Mouse (Mus musculus) small intestine, adult 2 months (tissue): ENCODE measurements around the gene Dock6. TPM values are rescaled to one million over a fixed set of nuclear protein-coding genes. Genes with fewer than 3 reads are reported as not detected.
"Not testable (repeated sequence)": the region's sequence is repeated elsewhere in the genome, so short reads cannot be mapped to it uniquely, and the experiment has no call there.

ENCODE experiments used
- H3K27ac ChIP-seq: fragments of 200-500 bp; 2 replicates; pipeline ENCODE4 v1.5.1; 2012; ENCODE audit warnings: low read depth, low read length, control low read depth, inconsistent platforms; ENCODE audit not compliant: insufficient read depth
- H3K27me3 ChIP-seq: fragments of 200-500 bp; 2 replicates; pipeline ENCODE4 v1.6.1; 2012; ENCODE audit warnings: mild to moderate bottlenecking, moderate library complexity, low read length, inconsistent platforms; ENCODE audit not compliant: control insufficient read depth, insufficient read depth
- H3K36me3 ChIP-seq: fragments of 200-500 bp; 2 replicates; pipeline ENCODE4 v1.6.1; 2012; ENCODE audit warnings: mild to moderate bottlenecking, low read length, control low read depth, inconsistent platforms; ENCODE audit not compliant: control insufficient read depth, insufficient read depth
- H3K4me1 ChIP-seq: fragments of 200-500 bp; 2 replicates; pipeline ENCODE4 v1.6.1; 2012; ENCODE audit warnings: low read length, inconsistent platforms, mixed read lengths; ENCODE audit not compliant: control insufficient read depth, insufficient read depth, insufficient read length
- H3K4me3 ChIP-seq: fragments of 200-500 bp; 2 replicates; pipeline ENCODE4 v1.5.1; 2012; ENCODE audit warnings: low read depth, mild to moderate bottlenecking, control low read depth, inconsistent platforms, low read length, moderate library complexity
- CTCF ChIP-seq: fragments of 200-500 bp; IDR thresholded peaks from 2 replicates; pipeline ENCODE4 v1.5.1; 2012; ENCODE audit warnings: low read depth, mild to moderate bottlenecking, control low read depth, inconsistent platforms, low read length, moderate library complexity, mixed read lengths; ENCODE audit not compliant: insufficient replicate concordance, insufficient read length; ENCODE audit errors: extremely low read depth
- POLR2A ChIP-seq: fragments of 200-500 bp; IDR thresholded peaks from 2 replicates; pipeline ENCODE4 v1.6.1; 2012; ENCODE audit warnings: low read depth, mild to moderate bottlenecking, control low read depth, inconsistent platforms, low read length, moderate library complexity
- WGBS: fragments of 180-500 bp; shearing (Covaris S2); methylation state at CpG from one replicate; pipeline ENCODE4 v1.1.7; 2018; 5-methylcytosine and 5-hydroxymethylcytosine counted together
- polyA plus RNA-seq: library from polyadenylated mRNA; depleted of rRNA; stranded (reverse); fragments of >200 nt; gene quantifications from 2 replicates; pipeline ENCODE4 v1.2.3, GENCODE M21; 2012

Dock6 gene
- polyA plus RNA-seq, 1 experiment, result 73.5 TPM

DNA sequence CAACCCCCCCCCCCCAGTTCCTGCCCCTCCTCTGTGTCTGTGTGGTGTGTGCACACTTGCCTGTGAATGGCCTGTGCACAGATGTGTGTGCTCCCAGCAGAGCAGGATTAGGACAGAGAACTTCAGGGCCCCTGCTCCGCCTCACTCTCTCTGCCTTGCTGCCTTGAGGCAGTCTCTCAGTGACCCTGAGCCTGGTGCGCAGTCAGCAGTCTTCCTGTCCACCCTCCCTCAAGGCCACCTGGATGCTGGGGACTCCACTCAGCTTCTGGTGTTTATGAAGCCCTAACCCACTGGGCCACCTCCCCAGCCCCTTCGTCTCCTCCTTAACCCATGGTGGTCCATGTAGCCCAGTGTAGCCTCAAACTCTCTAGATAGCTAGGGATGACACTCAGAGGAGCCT, 15.3 kb upstream of the Dock6 start:
- H3K4me1 ChIP-seq, result no peaks in the 10 kb centered on the region
- H3K4me3 ChIP-seq, result no peak overlapping the region
- peaks cover 4% of the 10 kb centered on the region; the same call in 1 of the 2 replicates for H3K27me3 ChIP-seq
- 94% methylated on average over 3 of the region's 3 CpGs for WGBS
- no peak overlapping the region for H3K27ac ChIP-seq
- TF ChIP-seq CTCF (no peak), POLR2A (no peak)
- H3K36me3 ChIP-seq, result no peaks in the 10 kb centered on the region

GRCm38 (mm10) chr9:21866641-21867040, 14.2 kb upstream of the Dock6 start:
- TF ChIP-seq POLR2A (no peak), CTCF (no peak)
- H3K27ac ChIP-seq, result no peak overlapping the region
- H3K4me3 ChIP-seq, result no peak overlapping the region
- no peaks in the 10 kb centered on the region for H3K4me1 ChIP-seq
- H3K27me3 ChIP-seq, result 0 out of 2 replicates have a peak, but pooled peaks cover 2% of the 10 kb centered on the region
- WGBS, result 26% methylated on average over 2 of the region's 2 CpGs
- no peaks in the 10 kb centered on the region for H3K36me3 ChIP-seq

DNA sequence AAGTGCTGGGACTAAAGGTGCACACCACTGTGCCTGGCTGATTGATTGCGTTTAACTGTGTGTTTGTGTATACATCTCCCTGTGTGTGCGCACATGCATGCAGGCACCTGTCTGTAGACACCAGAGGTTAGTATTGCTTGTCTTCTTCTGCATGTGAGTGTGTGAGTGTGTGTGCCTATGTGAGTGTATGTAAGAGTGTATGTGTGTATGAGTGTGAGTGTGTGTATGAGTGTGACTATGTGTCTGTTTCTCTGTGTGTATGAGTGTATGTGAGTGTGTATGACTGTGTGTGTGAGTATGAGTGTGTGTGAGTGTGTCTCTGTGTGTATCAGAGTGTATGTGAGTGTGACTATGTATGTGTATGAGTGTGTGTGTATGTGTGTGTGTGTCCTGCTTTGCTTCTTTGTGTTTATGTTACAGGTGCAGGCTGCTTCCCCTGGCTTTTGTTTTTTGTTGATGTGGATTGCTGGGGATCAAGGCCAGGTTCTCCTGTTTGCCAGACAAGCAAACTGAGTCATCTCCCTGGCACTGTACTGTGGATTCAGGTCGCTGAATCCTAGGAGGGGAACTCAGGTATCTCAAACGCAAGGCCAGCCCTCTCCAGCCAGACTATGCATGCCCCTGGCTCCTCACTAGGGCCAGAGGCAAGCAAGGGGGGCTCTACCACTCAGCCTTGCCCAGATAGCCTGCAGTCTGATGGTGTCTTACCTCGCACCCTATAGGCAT, 13.4 kb upstream of the Dock6 start:
- Histone ChIP-seq H3K4me3 (no peak overlapping the region), H3K27ac (no peak overlapping the region), H3K27me3 (no peaks in the 10 kb centered on the region), H3K36me3 (no peaks in the 10 kb centered on the region), H3K4me1 (no peaks in the 10 kb centered on the region)
- no peak for TF ChIP-seq CTCF
- TF ChIP-seq POLR2A, result no peak
- 80% methylated on average over 5 of the region's 5 CpGs for WGBS

DNA sequence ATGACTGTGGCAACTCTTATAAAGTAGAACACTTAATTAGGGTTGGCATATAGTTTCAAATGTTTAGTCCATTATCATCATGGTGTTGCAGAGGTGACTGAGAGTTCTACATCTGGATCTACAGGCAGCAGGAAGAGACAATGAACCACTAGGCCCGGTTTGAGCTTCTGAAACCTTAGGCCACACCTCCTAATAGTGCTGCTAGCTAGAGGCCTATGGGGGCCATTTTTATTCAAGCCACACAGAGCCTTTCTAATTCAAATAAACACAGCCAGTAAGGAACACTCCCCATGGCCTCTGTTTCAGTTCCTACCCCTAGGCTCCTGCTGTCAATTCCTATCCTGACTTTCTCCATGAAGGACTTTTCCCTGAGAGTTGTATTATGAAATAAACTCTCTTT, 9.7 kb upstream of the Dock6 start:
- peaks cover 2% of the 10 kb centered on the region; the same call in 1 of the 2 replicates for H3K4me1 ChIP-seq
- H3K27ac ChIP-seq, result no peak overlapping the region
- no peaks in the 10 kb centered on the region for H3K36me3 ChIP-seq
- WGBS, result 79% methylated on average over 1 of the region's 1 CpGs
- TF ChIP-seq CTCF, result no peak
- TF ChIP-seq POLR2A, result no peak
- no peak overlapping the region for H3K4me3 ChIP-seq
- no peaks in the 10 kb centered on the region for H3K27me3 ChIP-seq

GRCm38 (mm10) chr9:21860349-21860748, 7.9 kb upstream of the Dock6 start:
- H3K27me3 ChIP-seq, H3K27ac ChIP-seq, H3K36me3 ChIP-seq, H3K4me3 ChIP-seq, H3K4me1 ChIP-seq: not testable (repeated sequence)
- WGBS, result 69% methylated on average over 6 of the region's 6 CpGs

GRCm38 (mm10) chr9:21859606-21860005, 7.2 kb upstream of the Dock6 start:
- TF ChIP-seq CTCF, result no peak
- TF ChIP-seq POLR2A, result no peak
- Histone ChIP-seq H3K36me3 (no peaks in the 10 kb centered on the region), H3K27me3 (no peaks in the 10 kb centered on the region), H3K27ac (peak overlapping the region; percentile 47), H3K4me3 (no peak overlapping the region), H3K4me1 (peaks cover 11% of the 10 kb centered on the region; the same call in 1 of the 2 replicates)
- 43% methylated on average over 3 of the region's 3 CpGs for WGBS

DNA sequence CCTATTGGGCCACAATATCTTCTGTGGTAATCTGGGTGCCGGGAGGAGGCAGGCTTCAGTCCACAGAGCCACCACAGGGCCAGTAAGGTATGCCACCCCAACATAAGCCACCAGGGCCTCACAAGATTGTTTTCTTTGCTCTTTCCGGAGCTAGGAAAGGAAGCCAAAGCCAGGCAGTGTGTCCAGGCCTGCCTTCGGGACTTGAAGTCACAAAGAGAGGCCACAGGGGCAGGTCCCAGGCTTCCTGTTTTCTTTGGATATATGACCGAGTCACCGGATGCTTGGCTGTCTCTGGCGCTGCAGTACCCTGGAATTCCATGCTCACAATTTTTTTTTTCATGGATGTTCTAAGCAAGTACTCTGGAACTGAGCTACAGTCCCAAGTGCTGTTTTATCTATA, 5.6 kb upstream of the Dock6 start:
- TF ChIP-seq POLR2A (no peak), CTCF (no peak)
- 79% methylated on average over 6 of the region's 6 CpGs for WGBS
- peak overlapping the region; percentile 51; the same call in 1 of the 2 replicates for H3K27ac ChIP-seq

More for the DNA sequence above, 5.6 kb upstream of the Dock6 start:
- Histone ChIP-seq H3K4me3 (no peak overlapping the region), H3K36me3 (no peaks in the 10 kb centered on the region), H3K27me3 (no peaks in the 10 kb centered on the region), H3K4me1 (peaks cover 20% of the 10 kb centered on the region; the same call in 1 of the 2 replicates)
